Mouse (Mus musculus): Measurements from ENCODE around the gene Sstr1. TPM values are rescaled to one million over a fixed set of nuclear protein-coding genes. Genes with fewer than 3 reads are reported as not detected.

Sstr1 gene
- total RNA-seq (2012; rRNA removed) (not detected in 2 replicates), total RNA-seq (2014; rRNA removed) (not detected in 2 replicates), polyA plus RNA-seq (2012; ENCODE audit: insufficient read length, low read depth) (not detected in 2 replicates)

- peaks cover 0 to 26% of the 10 kb centered on the region in 2 experiments; a peak in 2 of 4 replicates for H3K4me1 ChIP-seq (ENCODE audit: control insufficient read depth in 1 of 2, insufficient read depth in 2 of 2)
- H3K4me2 ChIP-seq (ENCODE audit: insufficient read depth, low read depth, poor library complexity, severe bottlenecking), result no peak within 1 kb of the TSS
- no peak for DNase-seq (ENCODE audit: extremely low read depth)
- TF ChIP-seq EP300 (IDR thresholded peaks at IDR 0.05; ENCODE audit: low read length) (no peak), MAZ (IDR thresholded peaks at IDR 0.05; ENCODE audit: low read depth, low read length) (no peak), CHD1 (IDR thresholded peaks at IDR 0.05; ENCODE audit: low read depth, low read length) (no peak), ZMIZ1 (IDR thresholded peaks at IDR 0.05; ENCODE audit: low read depth, low read length) (no peak), NELFE (IDR thresholded peaks at IDR 0.05; ENCODE audit: low read depth, low read length) (no peak), NRF1 (IDR thresholded peaks at IDR 0.05; ENCODE audit: low read depth, low read length) (no peak), ZNF384 (IDR thresholded peaks at IDR 0.05; ENCODE audit: low read depth, low read length) (no peak), JUN (IDR thresholded peaks at IDR 0.05; ENCODE audit: insufficient read depth, low read depth, low read length) (no peak), SMC3 (IDR thresholded peaks at IDR 0.05; ENCODE audit: low read depth, low read length) (no peak), MAX (IDR thresholded peaks at IDR 0.05; ENCODE audit: low read length) (no peak), MEF2A (IDR thresholded peaks at IDR 0.05; ENCODE audit: borderline replicate concordance, low read depth, low read length) (no peak), KAT2A (IDR thresholded peaks at IDR 0.05; ENCODE audit: insufficient replicate concordance, low read length) (no peak)
- dilution Hi-C loops (cut with MboI; ENCODE audit: extremely low pct_ligation_motif_present, extremely low pct_unique_long_range_greater_than_20kb, low sequenced_read_pairs) (no loop called here), in situ Hi-C loops (cut with MboI; ENCODE audit: low pct_ligation_motif_present, low pct_unique_long_range_greater_than_20kb, low sequenced_read_pairs) (no loop called here)
- no peaks in the 10 kb centered on the region for H3K79me2 ChIP-seq (replicated peaks; ENCODE audit: control insufficient read depth, extremely low read depth, insufficient read depth, poor library complexity, severe bottlenecking)
- no peak within 1 kb of the TSS for H3K4me3 ChIP-seq (replicated peaks in 1 of 3; ENCODE audit: low read depth in 2 of 3, low read length in 2 of 3, poor library complexity in 1 of 3)
- H3K9me3 ChIP-seq (replicated peaks; ENCODE audit: low read length), result peaks cover 17% of the 10 kb centered on the region
- H3K27me3 ChIP-seq (replicated peaks), result no peaks in the 10 kb centered on the region
- H3K36me3 ChIP-seq (replicated peaks in 1 of 2; ENCODE audit: control insufficient read depth in 1 of 2, insufficient read depth in 1 of 2, low read length in 1 of 2), result no peaks in the 10 kb centered on the region
- H3K9ac ChIP-seq (ENCODE audit: insufficient read depth, low read depth), result no peak within 1 kb of the TSS
- H3K27ac ChIP-seq (ENCODE audit: insufficient read depth, low read depth), result no peak within 1 kb of the TSS
These were observed at the start of gene Sstr1 for GRCm38 (mm10) chr12:58211163-58212071. Gene Sstr1, plus strand, starts transcription at chr12:58211772.

- Histone ChIP-seq H3K9me3 (replicated peaks; ENCODE audit: low read length) (no peaks in the 10 kb centered on the region), H3K27ac (ENCODE audit: insufficient read depth, low read depth) (no peak overlapping the region), H3K4me1 (ENCODE audit: control insufficient read depth in 1 of 2, insufficient read depth in 2 of 2) (no peaks in the 10 kb centered on the region), H3K4me3 (replicated peaks in 1 of 3; ENCODE audit: low read depth in 2 of 3, low read length in 2 of 3, poor library complexity in 1 of 3) (no peak overlapping the region), H3K79me2 (replicated peaks; ENCODE audit: control insufficient read depth, extremely low read depth, insufficient read depth, poor library complexity, severe bottlenecking) (no peaks in the 10 kb centered on the region), H3K27me3 (replicated peaks) (no peaks in the 10 kb centered on the region), H3K9ac (ENCODE audit: insufficient read depth, low read depth) (no peak overlapping the region), H3K4me2 (ENCODE audit: insufficient read depth, low read depth, poor library complexity, severe bottlenecking) (no peak overlapping the region), H3K36me3 (replicated peaks in 1 of 2; ENCODE audit: control insufficient read depth in 1 of 2, insufficient read depth in 1 of 2, low read length in 1 of 2) (no peaks in the 10 kb centered on the region)
- TF ChIP-seq JUN (IDR thresholded peaks at IDR 0.05; ENCODE audit: insufficient read depth, low read depth, low read length), result no peak
- dilution Hi-C loops (cut with MboI; ENCODE audit: extremely low pct_ligation_motif_present, extremely low pct_unique_long_range_greater_than_20kb, low sequenced_read_pairs) (no loop called here), in situ Hi-C loops (cut with MboI; ENCODE audit: low pct_ligation_motif_present, low pct_unique_long_range_greater_than_20kb, low sequenced_read_pairs) (no loop called here)
- no peak for DNase-seq (ENCODE audit: extremely low read depth)
These were observed 12.8 kb upstream of the Sstr1 start for GRCm38 (mm10) chr12:58198810-58199209.

Measured in CH12.LX (cell line).